27 mouse cellular contexts compared by ENCODE assay signal in genomic region chr11:33736426-33736825, GRCm38 (mm10).
A peak's percentile ranks its signal among the peaks of the same experiment; 100 is the strongest.
DNase-seq lines count a peak whose midpoint lies in the region; ATAC-seq and TF ChIP-seq lines count a peak whose summit lies in the region.
"Had no signal": no experiment of that assay in that cellular context is flagged by ENCODE, and none has a peak within 500 bp of the region (broad histone marks: within the 10 kb centered on the region; RNA-seq: fewer than 3 reads in every experiment).

No protein-coding gene starts in this region.

- 30% methylated on average over 10 of the region's 10 CpGs for WGBS in forebrain, postnatal 0 days
- WGBS in forebrain, embryonic 13.5 days, result 38% methylated on average over 10 of the region's 10 CpGs
- 45% methylated on average over 10 of the region's 10 CpGs for WGBS in intestine, embryonic 16.5 days
- 47% methylated on average over 10 of the region's 10 CpGs for WGBS in intestine, embryonic 15.5 days
- 57% methylated on average over 10 of the region's 10 CpGs for WGBS in small intestine, adult 2 months

- no peak for DNase-seq in forebrain, postnatal 0 days
- DNase-seq in lung, postnatal 25 days (ENCODE audit: low spot score), result peak; percentile 18
- DNase-seq in lung, postnatal 14 days, result no peak
- DNase-seq: adrenal gland, postnatal 14 days; cerebellum, adult 18-20 months; cerebellum, postnatal 10 days; gastrocnemius, postnatal 14 days; heart, postnatal 4 days; kidney, adult 11 months; kidney, postnatal 36 days; liver, postnatal 0 days; right cerebral cortex, postnatal 25 days; thymus, adult 2 months; thymus, postnatal 36 days had no signal

- ATAC-seq in forebrain, postnatal 0 days, result peak; percentile 39; the same call in 1 of the 2 replicates
- ATAC-seq in forebrain, embryonic 13.5 days, result no peak
- ATAC-seq in intestine, embryonic 16.5 days, result no peak
- no peak for ATAC-seq in intestine, embryonic 15.5 days
- ATAC-seq: liver, postnatal 0 days; midbrain, embryonic 15.5 days had no signal

- no peak overlapping the region for H3K4me2 ChIP-seq in forebrain, postnatal 0 days (ENCODE audit: low read depth)
- H3K4me2 ChIP-seq in forebrain, embryonic 13.5 days, result no peak overlapping the region
- H3K4me2 ChIP-seq in intestine, embryonic 16.5 days (ENCODE audit: low read depth, low read length), result no peak overlapping the region
- no peak overlapping the region for H3K4me2 ChIP-seq in intestine, embryonic 15.5 days (replicated peaks)
- H3K4me2 ChIP-seq: embryonic facial prominence, embryonic 13.5 days; heart, embryonic 15.5 days; hindbrain, embryonic 13.5 days; limb, embryonic 12.5 days; liver, embryonic 11.5 days; midbrain, embryonic 15.5 days had no signal

- no peak for TF ChIP-seq POLR2A in small intestine, adult 2 months (IDR thresholded peaks at IDR 0.05; ENCODE audit: low read depth, low read length)

- no peaks in the 10 kb centered on the region for H3K4me1 ChIP-seq in forebrain, postnatal 0 days (ENCODE audit: insufficient read depth)
- peaks cover 7% of the 10 kb centered on the region for H3K4me1 ChIP-seq in forebrain, embryonic 13.5 days
- H3K4me1 ChIP-seq in intestine, embryonic 16.5 days (ENCODE audit: control insufficient read depth, insufficient read depth, low read length), result no peaks in the 10 kb centered on the region
- no peaks in the 10 kb centered on the region for H3K4me1 ChIP-seq in intestine, embryonic 15.5 days (replicated peaks)
- no peaks in the 10 kb centered on the region for H3K4me1 ChIP-seq in small intestine, adult 2 months (ENCODE audit: control insufficient read depth, insufficient read depth, insufficient read length, low read length)
- H3K4me1 ChIP-seq: embryonic facial prominence, embryonic 13.5 days; heart, embryonic 15.5 days; limb, embryonic 12.5 days had no signal

- H3K27ac ChIP-seq in forebrain, postnatal 0 days (ENCODE audit: low read depth, low read length), result no peak overlapping the region
- no peak overlapping the region for H3K27ac ChIP-seq in forebrain, embryonic 13.5 days
- peak overlapping the region; percentile 16; the same call in 1 of the 2 replicates for H3K27ac ChIP-seq in intestine, embryonic 16.5 days (ENCODE audit: low read length)
- no peak overlapping the region for H3K27ac ChIP-seq in intestine, embryonic 15.5 days
- H3K27ac ChIP-seq in small intestine, adult 2 months (ENCODE audit: insufficient read depth, low read depth, low read length), result peak overlapping the region; percentile 25; the same call in 1 of the 2 replicates
- H3K27ac ChIP-seq: embryonic facial prominence, embryonic 13.5 days; forebrain, embryonic 10.5 days; heart, embryonic 15.5 days; hindbrain, embryonic 13.5 days; layer of hippocampus, adult 2 months; left cerebral cortex, adult 2 months; limb, embryonic 12.5 days; midbrain, embryonic 15.5 days had no signal

- H3K27me3 ChIP-seq in forebrain, postnatal 0 days (ENCODE audit: insufficient read depth, low read length), result no peaks in the 10 kb centered on the region; the same call in 1 of the 2 replicates
- H3K27me3 ChIP-seq in forebrain, embryonic 13.5 days, result no peaks in the 10 kb centered on the region
- H3K27me3 ChIP-seq in intestine, embryonic 16.5 days (replicated peaks; ENCODE audit: control insufficient read depth, insufficient read depth, low read length), result no peaks in the 10 kb centered on the region
- no peaks in the 10 kb centered on the region for H3K27me3 ChIP-seq in intestine, embryonic 15.5 days (replicated peaks)
- H3K27me3 ChIP-seq in small intestine, adult 2 months (ENCODE audit: control insufficient read depth, insufficient read depth, low read length), result no peaks in the 10 kb centered on the region
- H3K27me3 ChIP-seq: midbrain, embryonic 15.5 days had no signal

- no peak overlapping the region for H3K4me3 ChIP-seq in forebrain, postnatal 0 days (ENCODE audit: low read depth, low read length)
- no peak overlapping the region for H3K4me3 ChIP-seq in forebrain, embryonic 13.5 days
- no peak overlapping the region for H3K4me3 ChIP-seq in intestine, embryonic 16.5 days (ENCODE audit: low read length)
- H3K4me3 ChIP-seq in intestine, embryonic 15.5 days (replicated peaks), result no peak overlapping the region
- no peak overlapping the region for H3K4me3 ChIP-seq in small intestine, adult 2 months (ENCODE audit: low read depth, low read length)
- H3K4me3 ChIP-seq: embryonic facial prominence, embryonic 13.5 days; forebrain, embryonic 10.5 days; heart, embryonic 15.5 days; hindbrain, embryonic 13.5 days; layer of hippocampus, adult 2 months; left cerebral cortex, adult 2 months; limb, embryonic 12.5 days; midbrain, embryonic 15.5 days had no signal

- no peaks in the 10 kb centered on the region for H3K36me3 ChIP-seq in forebrain, postnatal 0 days (ENCODE audit: insufficient read depth)
- no peaks in the 10 kb centered on the region for H3K36me3 ChIP-seq in forebrain, embryonic 13.5 days (ENCODE audit: poor library complexity, severe bottlenecking)
- no peaks in the 10 kb centered on the region for H3K36me3 ChIP-seq in intestine, embryonic 16.5 days (ENCODE audit: control insufficient read depth, insufficient read depth, low read length)
- H3K36me3 ChIP-seq in intestine, embryonic 15.5 days, result no peaks in the 10 kb centered on the region
- H3K36me3 ChIP-seq in small intestine, adult 2 months (ENCODE audit: control insufficient read depth, insufficient read depth, low read length), result no peaks in the 10 kb centered on the region
- H3K36me3 ChIP-seq: embryonic facial prominence, embryonic 13.5 days; forebrain, embryonic 10.5 days; heart, embryonic 15.5 days; hindbrain, embryonic 13.5 days; limb, embryonic 12.5 days; midbrain, embryonic 15.5 days had no signal

- H3K9ac ChIP-seq in forebrain, postnatal 0 days, result no peak overlapping the region
- H3K9ac ChIP-seq in forebrain, embryonic 13.5 days, result no peak overlapping the region
- no peak overlapping the region for H3K9ac ChIP-seq in intestine, embryonic 16.5 days (ENCODE audit: low read depth, low read length)
- H3K9ac ChIP-seq in intestine, embryonic 15.5 days, result no peak overlapping the region
- H3K9ac ChIP-seq: embryonic facial prominence, embryonic 13.5 days; heart, embryonic 15.5 days; hindbrain, embryonic 13.5 days; limb, embryonic 12.5 days; liver, postnatal 0 days; midbrain, embryonic 15.5 days had no signal

- no peaks in the 10 kb centered on the region for H3K9me3 ChIP-seq in forebrain, postnatal 0 days (ENCODE audit: low read length)
- H3K9me3 ChIP-seq in forebrain, embryonic 13.5 days (replicated peaks), result no peaks in the 10 kb centered on the region
- H3K9me3 ChIP-seq in intestine, embryonic 16.5 days (ENCODE audit: control insufficient read depth, low read length), result no peaks in the 10 kb centered on the region
- no peaks in the 10 kb centered on the region for H3K9me3 ChIP-seq in intestine, embryonic 15.5 days
- H3K9me3 ChIP-seq: embryonic facial prominence, embryonic 13.5 days; forebrain, embryonic 10.5 days; heart, embryonic 15.5 days; hindbrain, embryonic 13.5 days; limb, embryonic 12.5 days; midbrain, embryonic 15.5 days had no signal

- TF ChIP-seq CTCF in forebrain, postnatal 0 days (IDR thresholded peaks at IDR 0.05; ENCODE audit: low read depth), result no peak
- no peak for TF ChIP-seq CTCF in small intestine, adult 2 months (IDR thresholded peaks at IDR 0.05; ENCODE audit: extremely low read depth, insufficient read length, insufficient replicate concordance, low read depth, low read length)

Comparison
In these comparisons a context has a peak if more than half of its experiments do, and no peak if none do; other contexts are left out.
1. H3K27ac ChIP-seq: peak in intestine, embryonic 16.5 days (single experiment) and small intestine, adult 2 months (single experiment); none in forebrain, postnatal 0 days (single experiment), forebrain, embryonic 13.5 days (single experiment) and intestine, embryonic 15.5 days (single experiment).